Mouse (Mus musculus) cerebellum, adult 11-12 months (tissue): ENCODE results near the gene Cd300a.
A peak's percentile ranks its signal among the peaks of the same experiment; 100 is the strongest.

Source experiments
- DNase-seq: peaks from one replicate; pipeline ENCODE4 v3.0.0; 2022

The Cd300a gene

DNA sequence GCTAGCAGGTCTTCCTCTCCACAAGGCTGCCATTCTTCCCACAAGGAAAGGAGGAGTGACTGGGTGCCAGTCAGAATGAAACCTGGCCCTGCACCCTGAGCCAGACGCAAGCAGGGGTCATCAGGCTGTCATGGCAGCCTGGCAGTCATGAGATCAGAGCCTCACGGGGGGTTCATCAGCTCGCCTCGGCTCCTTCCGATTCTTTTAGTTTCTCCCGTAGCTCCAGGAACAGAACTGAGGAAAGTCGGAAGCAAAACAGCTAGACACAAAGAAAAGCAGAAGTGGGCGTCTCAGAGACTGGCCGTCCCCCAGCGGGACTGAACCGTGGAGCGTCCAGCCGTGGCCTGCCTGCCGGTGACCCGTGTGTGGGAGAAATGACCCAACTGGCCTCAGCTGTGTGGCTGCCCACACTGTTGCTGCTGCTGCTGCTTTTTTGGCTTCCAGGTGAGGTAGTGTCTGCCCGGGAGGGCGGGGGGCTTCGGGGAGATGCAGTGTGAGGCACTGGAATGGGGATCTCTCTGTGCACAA is at the start of gene Cd300a:
Gene Cd300a (plus strand): TSS at position 51 of the 528 bp plus-strand sequence.
- DNase-seq, result no peak

DNA sequence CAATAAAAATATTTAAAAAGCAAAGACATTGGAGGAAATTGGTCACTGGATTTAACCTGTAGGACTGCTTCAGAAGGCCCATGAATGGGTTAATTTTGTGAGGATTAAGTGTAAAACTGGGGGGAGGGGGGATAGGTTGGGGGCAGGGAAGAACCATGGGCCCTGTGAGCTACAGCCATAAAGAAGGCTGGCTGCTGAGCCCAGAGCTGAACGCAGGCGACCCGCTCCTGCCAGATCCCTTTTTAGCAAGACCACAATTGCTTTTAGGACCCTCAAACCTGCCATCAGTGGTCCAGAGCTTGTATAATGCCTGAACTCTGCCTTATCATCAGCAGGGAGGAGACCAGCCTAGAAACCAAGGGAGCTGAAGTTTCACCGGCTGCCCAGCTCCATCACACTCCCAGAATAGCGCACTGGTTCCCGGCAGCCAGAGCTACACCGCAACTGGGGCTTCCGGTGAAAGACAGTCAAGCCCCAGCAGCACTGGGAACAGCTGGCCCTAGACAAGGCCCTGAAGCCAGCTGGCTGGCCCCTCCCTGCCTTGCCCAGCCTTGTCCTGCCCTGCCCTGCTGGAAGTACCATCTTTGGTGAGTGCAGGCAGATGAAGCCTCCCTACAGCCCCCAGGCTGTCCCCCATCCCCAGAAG is 45.9 kb upstream of the Cd300a start:
- DNase-seq, result no peak

DNA sequence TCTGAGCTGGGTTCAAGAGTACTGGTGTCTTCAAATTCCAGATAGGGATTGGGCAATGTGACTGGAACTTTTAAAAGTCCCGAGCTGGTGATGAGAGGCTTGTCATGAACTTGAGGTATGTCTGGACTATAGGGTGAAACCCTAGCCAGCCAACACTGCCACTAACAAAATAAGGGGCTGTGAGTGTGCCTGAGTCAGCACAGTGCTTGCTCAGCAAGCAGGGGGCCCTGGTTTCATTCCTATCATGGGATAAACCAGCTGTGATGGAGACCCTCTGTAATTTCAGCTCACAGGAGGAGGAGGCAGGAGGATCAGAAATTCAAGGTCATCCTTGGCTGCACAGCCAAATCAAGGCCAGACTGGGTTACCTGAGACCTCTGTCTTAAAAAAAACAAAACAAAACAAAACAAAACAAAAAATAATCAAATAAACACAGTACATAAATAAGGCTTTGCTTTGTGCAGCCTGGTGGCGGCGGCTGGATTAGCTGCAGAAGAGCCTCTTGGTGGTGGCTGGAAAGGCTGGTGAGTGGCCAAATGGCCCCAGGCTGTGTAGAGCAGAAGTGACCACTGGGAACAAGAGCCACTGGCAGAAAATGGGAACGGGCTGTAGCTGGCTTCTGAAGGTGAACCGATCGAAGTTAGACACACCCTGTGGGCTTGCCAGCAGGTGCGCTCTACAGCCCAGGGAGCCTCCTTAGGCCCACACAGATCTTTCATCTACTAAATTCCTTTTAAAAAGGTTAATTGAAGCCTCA is 45.2 kb upstream of the Cd300a start:
- DNase-seq, result no peak

DNA sequence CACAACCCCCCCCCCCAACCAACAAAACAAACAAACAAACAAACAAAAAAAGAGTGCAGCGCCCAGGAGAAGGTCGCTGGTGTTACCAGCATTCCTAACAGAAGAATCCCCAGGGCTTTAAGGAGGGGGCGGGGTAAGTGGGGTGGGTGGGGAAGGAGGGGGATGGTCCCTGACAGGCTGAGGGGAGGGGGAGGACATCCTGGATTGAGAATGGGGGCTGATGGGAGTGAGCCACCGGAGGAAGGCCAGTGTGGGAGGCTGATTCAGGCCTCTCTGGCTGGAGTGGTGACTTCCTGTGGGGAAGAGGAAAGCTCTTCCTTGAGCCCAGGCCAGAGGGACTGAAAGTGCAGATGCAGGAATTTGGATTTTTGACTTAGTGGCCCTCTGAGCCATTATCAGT is 43.5 kb upstream of the Cd300a start:
- no peak for DNase-seq

DNA sequence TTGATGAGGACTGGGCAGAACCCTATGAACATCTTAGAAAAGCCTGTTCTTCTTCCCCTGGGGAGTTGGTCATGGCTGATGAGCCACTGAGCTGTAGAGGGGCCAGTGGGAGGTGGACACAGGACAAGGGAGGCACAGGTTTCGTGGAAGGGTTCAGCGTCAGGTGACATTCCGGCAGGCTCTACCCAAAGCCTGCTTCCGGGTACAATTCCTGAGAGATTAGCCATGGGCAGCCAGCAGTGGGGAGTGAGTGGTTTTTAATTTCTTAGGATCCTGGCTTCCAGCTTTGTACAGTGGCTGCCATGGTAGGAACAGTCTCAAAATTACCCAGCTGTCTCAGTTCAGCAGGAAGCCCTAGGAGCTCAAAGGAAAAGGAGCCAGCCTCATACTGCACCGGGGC is 42.8 kb upstream of the Cd300a start:
- no peak for DNase-seq

DNA sequence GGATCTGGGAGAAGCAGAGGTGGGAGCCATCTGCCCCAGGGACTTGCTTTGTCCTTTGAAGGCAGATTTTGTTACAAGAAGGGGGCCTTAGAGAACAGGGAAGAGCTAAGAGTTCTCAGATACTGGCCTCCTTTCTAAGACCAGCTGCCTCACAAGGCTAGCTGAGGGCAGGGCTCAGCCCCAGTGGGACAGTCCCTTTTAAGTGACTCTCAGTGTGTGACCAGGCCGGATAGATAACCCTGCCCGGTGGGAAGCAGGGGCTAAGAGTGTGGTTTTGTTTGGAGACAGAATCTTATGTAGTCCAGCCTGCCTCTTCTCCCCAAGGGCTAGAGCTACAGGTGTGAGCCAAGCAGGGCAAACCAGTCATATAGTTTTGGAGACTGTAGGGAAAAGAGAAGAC is 40.3 kb upstream of the Cd300a start:
- DNase-seq, result no peak

DNA sequence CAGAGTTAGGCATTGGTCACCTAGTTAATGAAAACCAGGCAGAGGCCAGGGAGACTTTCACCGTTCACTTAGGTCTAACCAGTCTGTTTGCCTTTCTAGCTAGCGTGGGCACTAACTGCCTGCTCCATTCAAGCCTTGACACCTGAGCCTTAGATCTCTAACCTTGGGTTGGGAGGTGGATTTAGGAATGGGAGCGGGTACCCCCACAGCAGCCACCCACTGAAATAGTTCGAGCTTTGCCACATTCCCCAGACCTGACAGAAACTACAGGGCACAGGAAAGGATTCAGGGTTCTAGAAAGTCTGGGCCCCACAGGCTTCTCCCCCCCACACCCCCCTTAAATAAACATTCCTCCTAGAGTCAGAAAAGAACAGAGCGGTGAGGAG is 39.8 kb upstream of the Cd300a start:
- DNase-seq, result no peak

DNA sequence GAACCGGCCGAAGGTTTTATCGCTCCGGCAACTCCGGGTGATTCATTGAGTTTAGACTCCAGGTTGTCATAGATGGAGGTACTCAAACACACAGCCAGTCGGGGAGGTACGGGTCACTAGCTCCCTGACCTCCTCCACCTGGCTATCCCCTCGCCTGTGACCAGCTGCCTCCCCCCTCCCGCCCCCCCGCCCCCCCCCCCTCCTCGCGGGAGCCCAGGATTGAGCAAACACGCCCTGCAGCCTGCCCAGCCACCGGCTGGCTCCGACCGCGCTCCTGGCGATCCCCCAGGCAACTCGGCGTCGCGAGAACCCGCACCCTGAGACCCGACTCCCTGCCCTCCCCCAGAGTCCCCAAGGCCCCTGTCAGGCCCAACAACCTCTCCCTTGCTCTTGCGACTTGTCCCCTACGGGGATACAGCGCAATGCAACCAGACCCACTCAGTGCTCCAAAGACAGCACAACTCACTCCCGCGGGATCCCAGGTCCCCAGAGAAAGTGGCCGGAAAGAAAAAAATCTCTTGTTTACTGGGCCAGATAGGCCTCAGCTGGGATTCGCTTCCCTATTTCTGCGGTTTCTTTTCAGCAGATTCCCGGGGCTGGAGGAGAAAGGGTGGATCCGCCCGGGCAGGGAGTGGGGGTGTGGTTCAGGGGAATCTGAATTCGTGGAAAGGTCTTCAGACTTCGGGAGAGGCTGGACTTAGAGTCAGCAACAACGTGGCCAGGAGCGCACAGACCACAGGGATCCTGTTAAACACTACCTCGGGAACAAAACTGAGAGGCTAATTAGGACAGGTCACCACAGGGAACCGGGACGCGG is 39.2 kb upstream of the Cd300a start, which contains the start of gene Gprc5c:
Gene Gprc5c (plus strand): TSS at position 701 of the 817 bp plus-strand sequence.
- peak; percentile 84 for DNase-seq

DNA sequence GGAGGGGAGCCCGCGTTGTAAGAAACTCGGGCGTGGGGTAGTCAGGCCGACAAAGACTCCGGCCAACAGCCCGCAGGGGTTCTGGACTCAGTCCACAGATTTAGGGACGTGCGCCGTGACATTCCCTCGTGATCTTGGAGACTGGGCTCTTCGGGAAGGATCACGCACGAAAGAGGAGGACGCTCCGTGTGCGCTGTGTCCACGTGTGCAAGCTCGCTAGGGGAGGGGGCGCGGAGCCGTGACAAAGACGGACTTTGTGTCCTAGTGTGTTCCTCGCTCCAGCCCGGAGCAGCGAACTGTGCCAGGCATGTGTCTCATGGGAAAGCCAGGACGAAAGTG is 38.6 kb upstream of the Cd300a start:
- peak; percentile 97 for DNase-seq

DNA sequence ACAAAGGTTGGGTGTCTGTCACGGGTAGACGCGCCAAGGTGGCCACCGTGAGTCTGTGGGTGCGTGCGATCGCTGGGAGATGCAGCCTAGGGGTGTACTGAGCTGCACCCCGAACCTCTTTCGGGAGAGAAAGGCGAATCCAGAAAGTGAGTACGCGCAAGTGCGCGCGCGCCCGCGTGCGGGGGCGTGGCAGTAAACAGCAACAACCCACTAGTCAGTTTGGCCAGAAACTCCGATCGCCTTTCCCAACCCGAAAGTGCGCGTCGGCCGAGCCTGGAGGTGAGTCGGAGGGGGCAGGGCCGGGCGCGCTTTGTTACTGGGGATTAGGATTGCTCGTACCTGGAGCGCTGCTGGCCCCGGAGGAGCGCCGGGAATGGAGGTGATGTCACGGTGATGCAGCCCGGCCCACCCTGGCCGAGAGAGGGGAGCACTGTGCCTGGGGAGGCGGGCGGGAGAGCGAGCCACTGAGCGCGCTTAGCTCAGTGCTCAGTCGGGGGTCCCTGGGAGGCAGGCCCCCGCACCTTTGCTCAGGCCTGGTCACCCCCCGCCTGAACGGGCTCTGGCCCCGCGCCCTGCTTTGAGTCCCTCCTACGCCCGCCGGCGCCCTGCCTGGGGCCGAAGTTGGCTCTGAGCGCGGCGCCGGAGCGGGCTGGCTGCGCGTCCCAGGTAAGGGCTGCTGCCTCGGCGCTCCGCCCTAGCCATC is 38.1 kb upstream of the Cd300a start:
- peak; percentile 95 for DNase-seq

DNA sequence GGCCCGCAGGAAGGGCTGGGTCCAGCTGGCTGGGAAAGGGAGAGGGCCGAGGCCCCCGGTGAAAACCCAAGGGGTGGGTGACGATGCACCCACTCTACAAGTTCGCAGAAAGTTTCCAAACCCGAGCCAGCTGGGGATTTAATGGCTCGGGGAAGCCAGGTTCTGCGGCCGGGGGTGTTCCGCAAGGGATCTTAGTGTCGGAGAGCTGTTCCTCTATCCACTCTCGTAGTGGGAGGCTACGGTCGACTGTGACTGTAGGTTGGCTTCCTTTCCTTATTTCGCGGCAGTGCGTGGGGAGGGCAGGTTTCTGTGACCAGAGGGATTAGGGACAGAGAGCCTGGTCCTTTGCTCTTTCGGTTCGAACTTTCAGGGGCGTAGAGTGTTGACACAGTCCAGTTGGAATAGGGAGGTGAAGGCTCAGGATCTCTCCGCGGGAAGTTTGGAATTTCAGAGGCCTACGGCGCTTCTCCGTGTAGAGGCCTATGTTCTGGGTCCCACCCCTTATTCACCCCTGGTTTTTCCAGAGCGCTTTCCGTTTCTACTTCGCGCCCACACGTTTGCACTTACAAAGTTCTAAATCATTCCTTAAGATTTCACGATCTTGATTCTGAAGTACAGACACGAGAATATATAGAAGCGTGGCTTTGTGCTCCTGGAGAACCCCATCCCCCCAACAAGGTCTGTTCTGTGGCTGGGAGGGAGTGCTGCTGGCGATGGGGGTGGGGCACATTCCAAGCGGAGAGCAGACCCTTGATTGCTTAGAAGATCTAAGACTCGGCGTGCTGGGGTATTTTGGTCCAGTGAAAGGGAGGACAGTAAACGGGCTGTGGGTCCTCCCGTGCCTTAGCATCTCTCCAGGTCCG is 37.3 kb upstream of the Cd300a start:
- peak; percentile 71 for DNase-seq

DNA sequence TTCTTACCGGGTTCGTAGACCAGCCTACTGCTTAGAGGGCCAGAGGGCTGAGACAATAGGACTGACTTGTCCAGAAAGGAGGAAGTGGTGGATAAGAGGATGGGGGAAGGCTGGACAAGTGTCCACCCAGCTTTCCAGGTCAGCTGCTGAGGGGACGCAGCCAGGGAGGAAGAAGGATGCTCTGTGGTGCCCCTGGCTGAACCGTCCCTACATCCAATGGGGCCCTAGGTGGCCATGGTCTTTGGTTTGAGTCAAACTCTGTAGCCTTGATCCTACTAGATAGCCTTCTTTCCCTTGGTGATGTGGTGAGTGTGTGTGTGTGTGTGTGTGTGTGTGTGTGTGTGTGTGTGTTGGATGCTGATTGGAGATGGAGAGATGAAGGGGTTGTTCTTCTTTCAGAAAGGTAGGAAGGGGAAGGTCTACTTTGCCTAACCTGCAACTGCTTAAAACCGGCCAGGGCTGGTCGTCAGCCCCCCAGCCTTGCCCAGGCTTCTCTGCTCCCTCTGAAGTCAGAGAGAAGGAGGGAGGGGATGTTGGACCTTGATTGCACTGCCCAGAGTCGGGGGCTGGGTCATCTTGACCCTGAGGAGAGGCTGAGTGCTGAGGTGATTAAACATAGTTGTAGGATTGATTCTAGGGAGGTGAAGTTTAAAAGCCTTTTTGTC is 36.5 kb upstream of the Cd300a start:
- peak; percentile 29 for DNase-seq

DNA sequence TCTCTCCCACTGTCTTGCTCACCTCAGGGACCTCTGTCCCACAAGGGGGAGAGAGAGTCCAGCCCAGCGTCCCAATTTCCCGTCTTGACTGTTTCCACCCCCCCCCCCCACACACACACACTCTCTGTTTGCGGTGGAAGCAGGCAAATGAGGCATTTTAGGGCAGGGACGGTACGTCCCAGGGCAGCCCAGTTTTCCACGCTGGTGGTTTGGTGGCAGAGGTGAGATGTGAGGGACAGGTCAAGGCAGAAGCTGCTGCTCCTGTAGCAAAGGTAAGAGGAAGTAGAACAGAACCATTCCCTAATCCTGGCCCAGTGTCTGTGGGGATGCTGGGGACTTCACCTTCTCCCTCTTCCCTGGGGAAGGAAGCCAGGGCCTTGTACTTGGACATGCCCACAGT is 35.3 kb upstream of the Cd300a start:
- DNase-seq, result peak; percentile 47

DNA sequence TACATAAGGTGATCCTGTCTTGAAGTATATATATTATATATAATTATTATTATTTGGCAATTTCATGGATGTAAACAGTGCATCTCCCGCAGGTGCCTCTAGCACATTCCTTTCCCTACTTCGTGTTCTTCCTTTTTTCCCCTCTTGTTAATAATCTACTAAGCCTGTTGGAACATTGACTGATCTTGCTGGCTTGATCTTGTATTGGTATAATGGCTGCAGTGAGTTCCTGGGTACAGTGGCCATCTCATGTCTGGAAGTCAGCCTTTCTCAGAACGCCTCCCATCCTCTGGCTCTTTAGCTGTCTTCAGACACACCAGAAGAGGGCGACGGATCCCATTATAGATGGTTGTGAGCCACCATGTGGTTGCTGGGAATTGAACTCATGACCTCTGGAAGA is 33.7 kb upstream of the Cd300a start:
- no peak for DNase-seq

DNA sequence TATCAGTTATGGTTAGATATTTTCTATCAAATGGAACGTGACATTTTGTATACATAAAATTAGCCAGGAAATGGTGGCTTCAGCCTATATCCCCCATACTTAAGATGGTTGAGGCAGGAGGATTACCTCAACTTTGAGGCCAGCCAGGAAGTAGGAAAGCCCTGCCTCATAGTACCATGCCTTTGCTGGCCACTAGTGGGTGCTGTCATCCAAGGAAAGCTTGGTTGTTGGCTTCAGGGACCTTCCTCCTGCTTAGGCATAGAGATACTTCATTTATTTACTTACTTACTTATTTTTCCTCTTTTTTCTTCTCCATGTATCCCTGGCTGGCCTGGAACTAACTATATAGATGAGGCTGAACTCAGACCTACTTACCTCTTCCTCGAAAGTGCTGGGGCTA is 31.2 kb upstream of the Cd300a start:
- no peak for DNase-seq

DNA sequence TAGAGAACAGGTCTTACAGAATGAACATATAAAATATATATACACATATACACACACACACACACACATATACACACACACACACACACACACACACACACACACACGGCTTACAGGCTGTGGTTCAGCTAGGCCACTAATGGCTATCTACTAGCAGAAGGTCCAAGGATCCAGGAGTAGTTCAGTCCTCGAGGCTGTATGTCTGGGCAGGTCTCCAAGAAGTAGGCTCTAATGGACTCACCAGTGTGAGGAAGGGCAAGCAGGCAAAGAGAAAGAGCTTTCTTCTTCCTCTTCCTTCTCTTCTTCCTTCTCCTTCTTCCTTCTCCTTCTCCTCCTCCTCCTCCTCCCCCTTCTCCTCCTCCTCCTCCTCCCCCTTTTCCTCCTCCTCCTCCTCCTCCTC is 28.8 kb upstream of the Cd300a start:
- DNase-seq, result no peak

DNA sequence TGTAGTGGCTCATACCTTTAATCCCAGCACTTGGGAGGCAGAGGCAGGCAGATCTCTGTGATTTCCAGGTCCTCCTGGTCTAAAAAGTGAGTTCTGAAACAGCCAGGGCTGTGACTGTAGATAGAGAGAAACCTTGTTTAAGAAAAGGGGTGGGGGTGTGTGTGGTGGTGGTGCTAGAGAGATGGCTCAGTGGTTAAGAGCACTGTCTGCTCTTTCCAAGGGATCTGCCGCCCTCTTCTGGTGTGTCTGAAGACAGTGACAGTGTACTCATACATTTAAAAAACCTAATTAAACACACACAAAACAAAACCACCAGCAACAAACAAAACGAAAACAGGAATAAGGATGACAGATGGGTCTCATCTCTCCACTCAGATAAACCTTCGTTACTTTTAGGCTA is 27.2 kb upstream of the Cd300a start:
- no peak for DNase-seq

DNA sequence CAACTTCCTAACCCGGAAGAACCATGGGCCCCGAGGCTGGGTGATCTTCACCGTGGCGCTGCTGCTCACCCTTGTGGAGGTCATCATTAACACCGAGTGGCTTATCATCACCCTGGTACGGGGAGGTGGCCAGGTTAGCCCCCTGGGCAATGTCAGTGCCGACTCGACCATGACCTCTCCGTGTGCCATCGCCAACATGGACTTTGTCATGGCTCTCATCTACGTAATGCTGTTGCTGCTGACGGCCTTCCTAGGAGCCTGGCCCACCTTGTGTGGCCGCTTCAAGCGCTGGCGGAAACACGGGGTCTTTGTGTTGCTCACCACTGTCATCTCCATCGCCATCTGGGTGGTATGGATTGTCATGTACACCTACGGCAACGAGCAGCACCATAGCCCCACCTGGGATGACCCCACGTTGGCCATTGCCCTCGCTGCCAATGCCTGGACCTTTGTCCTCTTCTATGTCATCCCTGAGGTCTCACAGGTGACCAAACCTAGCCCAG is 25.9 kb upstream of the Cd300a start:
- DNase-seq, result peak; percentile 49

DNA sequence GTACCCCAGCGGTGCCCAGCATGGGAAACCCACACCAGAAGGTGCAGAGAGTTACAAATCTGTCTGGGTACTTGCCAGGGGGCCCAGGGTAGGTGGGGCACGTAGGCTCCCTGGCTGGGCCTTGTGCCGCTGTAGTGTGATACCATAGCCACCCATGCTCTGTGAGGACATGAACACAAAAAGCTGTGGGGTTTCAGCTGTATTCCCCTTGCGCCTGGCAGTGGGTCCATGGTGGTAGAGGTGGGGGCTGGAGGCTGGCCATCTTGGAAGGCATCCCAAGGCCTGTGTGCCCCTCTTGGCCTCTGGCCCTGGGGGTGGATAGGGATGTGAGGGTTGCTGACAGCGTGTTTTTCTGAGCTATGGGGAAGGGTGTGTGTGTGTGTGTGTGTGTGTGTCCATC is 23.8 kb upstream of the Cd300a start:
- peak; percentile 77 for DNase-seq

DNA sequence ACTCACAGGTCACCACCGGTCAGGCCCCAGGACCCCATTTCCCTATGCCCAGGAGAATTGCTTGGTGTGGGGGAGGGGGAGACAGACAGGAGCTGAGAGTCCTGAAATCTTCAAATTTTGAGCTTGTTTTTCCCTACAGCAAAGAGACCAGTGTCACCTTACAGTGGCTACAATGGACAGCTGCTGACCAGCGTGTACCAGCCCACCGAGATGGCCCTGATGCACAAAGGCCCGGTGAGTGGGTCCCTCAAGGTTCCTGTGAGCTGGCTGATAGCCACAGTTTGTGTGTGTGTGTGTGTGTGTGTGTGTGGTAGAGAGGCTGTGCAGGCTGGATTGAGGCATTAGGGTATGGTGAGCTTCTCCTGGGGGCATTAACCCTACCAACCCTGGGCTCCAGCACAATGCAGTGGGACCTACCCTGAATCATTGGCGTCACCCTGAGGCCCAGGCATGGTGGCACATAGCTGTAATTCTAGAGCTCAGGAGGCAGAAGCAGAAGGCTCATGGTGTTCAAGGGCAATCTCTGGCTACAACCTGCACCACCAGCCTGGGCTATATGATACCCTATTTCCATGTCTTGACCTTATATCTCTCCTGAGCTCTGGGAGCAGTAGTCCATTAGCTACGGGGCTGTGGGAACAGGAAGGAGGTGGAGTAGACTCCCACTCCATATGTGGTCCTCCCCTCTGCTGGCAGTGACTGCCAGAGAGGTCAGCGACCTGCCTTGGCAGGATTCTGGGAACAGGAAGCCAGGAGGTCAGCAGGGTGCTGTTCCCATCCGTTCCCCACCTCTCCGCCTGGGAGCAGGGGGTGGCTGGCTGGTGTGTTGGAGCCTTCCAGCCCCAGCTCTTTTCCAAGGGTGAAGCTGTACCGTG is 23.1 kb upstream of the Cd300a start:
- peak; percentile 87 for DNase-seq
